Mouse (Mus musculus) stomach, embryonic 16.5 days (tissue): ENCODE results near the gene C2cd5. TPM values are rescaled to one million over a fixed set of nuclear protein-coding genes. Genes with fewer than 3 reads are reported as not detected.

Experiments used
- ATAC-seq: fragments of 200-750 bp; cut with Nextera tagmentation; 2 replicates; pipeline ENCODE4 v1.8.0; 2017; ENCODE audit warnings: moderate number of reproducible peaks, moderate TSS enrichment; ENCODE audit not compliant: insufficient read depth, low FRiP score
- H3K27ac ChIP-seq: fragments of 300-500 bp; sonication (generic); 2 replicates; pipeline ENCODE4 v1.5.1; 2014; ENCODE audit warnings: low read length
- H3K27me3 ChIP-seq: fragments of 300-500 bp; sonication (generic); 2 replicates; pipeline ENCODE4 v1.6.1; 2014; ENCODE audit warnings: low read length, control low read depth, mixed read lengths; ENCODE audit not compliant: control insufficient read depth, insufficient read depth
- H3K36me3 ChIP-seq: fragments of 300-500 bp; sonication (generic); 2 replicates; pipeline ENCODE4 v1.6.1; 2014; ENCODE audit warnings: low read length; ENCODE audit not compliant: control insufficient read depth, insufficient read depth
- H3K4me1 ChIP-seq: fragments of 300-500 bp; sonication (generic); 2 replicates; pipeline ENCODE4 v1.6.1; 2014; ENCODE audit warnings: low read length, control low read depth, mixed read lengths; ENCODE audit not compliant: control insufficient read depth, insufficient read depth
- H3K4me2 ChIP-seq: fragments of 300-500 bp; sonication (generic); 2 replicates; pipeline ENCODE4 v1.6.1; 2014; ENCODE audit warnings: low read depth, low read length, mixed read lengths
- H3K4me3 ChIP-seq: fragments of 300-500 bp; sonication (generic); replicated peaks from 2 replicates; pipeline ENCODE4 v1.5.1; 2014; ENCODE audit warnings: mild to moderate bottlenecking, low read length
- H3K9ac ChIP-seq: fragments of 300-500 bp; sonication (generic); 2 replicates; pipeline ENCODE4 v1.6.1; 2014; ENCODE audit warnings: low read length
- H3K9me3 ChIP-seq: fragments of 300-500 bp; sonication (generic); replicated peaks from 2 replicates; pipeline ENCODE4 v1.6.1; 2016; ENCODE audit warnings: low read length, control low read depth; ENCODE audit not compliant: control insufficient read depth
- WGBS: fragments of 180-500 bp; shearing (Covaris S2); extraction: QIAGEN DNeasy Blood & Tissue Kit; methylation state at CpG from one replicate; pipeline ENCODE4 v1.1.7; 2014; 5-methylcytosine and 5-hydroxymethylcytosine counted together
- polyA plus RNA-seq: library from polyadenylated mRNA; unstranded; fragments of >200 nt; fragmentation: Nextera tagmentation; extraction: Ambion mirVana; gene quantifications from 2 replicates; pipeline ENCODE4 v1.2.1, GENCODE M21; 2015

The C2cd5 gene
- polyA plus RNA-seq, 1 experiment from 2014 or later: 23.5 TPM

DNA sequence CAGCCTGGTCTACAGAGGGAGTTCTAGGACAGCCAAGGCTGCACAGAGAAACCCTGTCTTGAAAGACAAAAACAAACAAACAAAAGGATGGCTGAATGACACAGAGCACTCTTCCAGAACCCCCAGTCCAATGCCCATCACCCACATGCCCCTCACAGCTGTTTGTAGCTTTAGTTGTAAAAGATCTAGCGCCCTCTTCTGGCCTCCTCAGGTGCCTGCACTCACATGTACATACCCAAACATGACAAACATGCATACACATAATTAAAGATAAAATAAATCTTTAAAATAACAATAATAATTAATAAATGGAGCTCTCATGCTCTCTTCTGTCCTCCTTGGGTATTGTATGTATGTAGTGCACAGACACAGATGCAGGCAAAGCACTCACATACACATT, 122.7 kb downstream of the C2cd5 start:
- WGBS: 53% methylated on average over 1 of the region's 1 CpGs
- H3K4me2 ChIP-seq: no peak overlapping the region
- no peak for ATAC-seq
- H3K27ac ChIP-seq: no peak overlapping the region
- no peaks in the 10 kb centered on the region for H3K27me3 ChIP-seq
- no peaks in the 10 kb centered on the region for H3K36me3 ChIP-seq
- no peaks in the 10 kb centered on the region for H3K9me3 ChIP-seq
- H3K4me1 ChIP-seq: no peaks in the 10 kb centered on the region
- no peak overlapping the region for H3K9ac ChIP-seq
- no peak overlapping the region for H3K4me3 ChIP-seq

- no peaks in the 10 kb centered on the region for H3K36me3 ChIP-seq
- no peak overlapping the region for H3K27ac ChIP-seq
- H3K4me2 ChIP-seq: no peak overlapping the region
- no peak overlapping the region for H3K4me3 ChIP-seq
- no peaks in the 10 kb centered on the region for H3K27me3 ChIP-seq
- ATAC-seq: no peak
- no peaks in the 10 kb centered on the region for H3K9me3 ChIP-seq
- H3K4me1 ChIP-seq: no peaks in the 10 kb centered on the region
- H3K9ac ChIP-seq: no peak overlapping the region
- WGBS: 87% methylated on average over 7 of the region's 7 CpGs
Observed at GRCm38 (mm10) chr6:142973289-142973688, 126.7 kb downstream of the C2cd5 start.

DNA sequence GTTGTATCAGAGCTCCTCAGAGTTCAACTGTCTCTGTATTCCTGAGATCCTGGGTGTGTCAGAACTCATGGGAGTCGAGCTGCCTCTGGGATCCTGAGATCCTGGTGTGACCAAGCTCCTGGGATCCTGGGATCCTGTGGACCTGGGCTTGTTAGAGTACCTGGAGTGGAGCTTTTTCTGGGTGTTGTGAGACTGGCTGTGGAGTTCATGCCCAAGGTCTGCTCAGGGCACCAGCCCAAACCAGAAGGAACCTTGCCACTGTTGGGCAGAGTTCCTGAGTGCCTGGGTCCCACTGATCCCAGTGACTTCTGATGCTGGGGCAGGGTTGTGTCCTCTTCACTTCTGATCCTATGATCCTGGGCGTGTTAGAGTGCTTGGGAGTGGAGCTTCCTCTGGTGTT, 127.7 kb downstream of the C2cd5 start:
- H3K27ac ChIP-seq: no peak overlapping the region
- no peak overlapping the region for H3K9ac ChIP-seq
- no peak for ATAC-seq
- no peak overlapping the region for H3K4me2 ChIP-seq
- no peak overlapping the region for H3K4me3 ChIP-seq
- no peaks in the 10 kb centered on the region for H3K27me3 ChIP-seq
- no peaks in the 10 kb centered on the region for H3K36me3 ChIP-seq
- no peaks in the 10 kb centered on the region for H3K4me1 ChIP-seq
- 61% methylated on average over 2 of the region's 2 CpGs for WGBS
- H3K9me3 ChIP-seq: no peaks in the 10 kb centered on the region

GRCm38 (mm10) chr6:142967407-142967806, 132.5 kb downstream of the C2cd5 start:
- peaks cover 19% of the 10 kb centered on the region for H3K27me3 ChIP-seq
- WGBS: 90% methylated on average over 1 of the region's 1 CpGs
- H3K27ac ChIP-seq: no peak overlapping the region
- no peak for ATAC-seq
- H3K4me2 ChIP-seq: no peak overlapping the region
- H3K9ac ChIP-seq: no peak overlapping the region
- no peaks in the 10 kb centered on the region for H3K4me1 ChIP-seq
- no peaks in the 10 kb centered on the region for H3K36me3 ChIP-seq
- no peaks in the 10 kb centered on the region for H3K9me3 ChIP-seq
- H3K4me3 ChIP-seq: no peak overlapping the region

DNA sequence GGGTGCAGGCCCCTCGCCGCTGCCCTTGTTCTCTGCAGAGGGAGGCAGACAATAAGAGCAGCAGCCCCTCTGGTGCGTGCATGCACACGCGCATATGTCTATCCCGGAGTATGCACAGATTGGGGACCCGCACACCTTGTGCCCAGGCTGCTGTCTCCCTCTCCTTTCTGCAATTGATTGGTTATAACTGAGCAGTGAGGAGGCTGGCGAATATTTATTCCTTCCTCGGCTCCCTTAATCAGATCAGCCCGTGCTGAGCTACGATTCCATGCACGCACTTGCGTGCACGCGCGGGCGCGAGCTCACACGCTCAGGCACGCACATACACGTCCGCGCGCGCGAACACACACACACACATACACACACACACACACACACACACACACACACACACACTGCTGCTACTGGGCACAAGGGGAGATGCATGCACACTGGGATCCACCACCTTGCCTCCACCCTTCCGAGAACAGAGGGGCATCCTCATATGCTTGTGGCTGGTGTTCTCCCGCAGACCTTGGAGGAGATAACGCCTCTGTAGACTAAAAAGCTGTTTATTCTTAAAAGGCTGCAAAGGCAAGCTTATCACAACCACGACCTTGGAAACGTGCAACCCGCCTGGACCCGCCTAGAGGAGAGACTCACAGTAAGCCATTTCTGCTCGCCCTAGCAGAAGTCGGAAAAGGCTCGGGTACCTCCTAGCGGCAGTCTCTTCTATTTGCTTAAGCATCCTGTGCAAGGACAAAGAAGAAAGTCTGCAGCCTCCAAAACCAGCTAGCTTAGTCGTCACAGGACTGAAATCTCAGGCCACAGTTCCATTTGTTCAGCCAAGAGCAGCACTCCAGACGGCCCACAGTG, 135.2 kb downstream of the C2cd5 start:
- Histone ChIP-seq H3K4me2 (peak overlapping the region; percentile 95), H3K4me3 (peak overlapping the region; percentile 55), H3K9ac (peak overlapping the region; percentile 68), H3K4me1 (no peaks in the 10 kb centered on the region), H3K36me3 (no peaks in the 10 kb centered on the region), H3K9me3 (no peaks in the 10 kb centered on the region), H3K27ac (no peak overlapping the region; the same call in 1 of the 2 replicates), H3K27me3 (peaks cover 21% of the 10 kb centered on the region)
- WGBS: under 1% methylated on average over 39 of the region's 39 CpGs
- ATAC-seq: peak; percentile 75

- no peaks in the 10 kb centered on the region for H3K4me1 ChIP-seq
- H3K4me2 ChIP-seq: peak within 1 kb of the TSS; percentile 95
- under 1% methylated on average over 45 of the region's 45 CpGs for WGBS
- H3K4me3 ChIP-seq: peak within 1 kb of the TSS; percentile 55
- H3K36me3 ChIP-seq: no peaks in the 10 kb centered on the region
- peak; percentile 63; the same call in 1 of the 2 replicates for ATAC-seq
- peak within 1 kb of the TSS; percentile 68 for H3K9ac ChIP-seq
- peaks cover 21% of the 10 kb centered on the region for H3K27me3 ChIP-seq
- H3K27ac ChIP-seq: no peak within 1 kb of the TSS; the same call in 1 of the 2 replicates
- no peaks in the 10 kb centered on the region for H3K9me3 ChIP-seq
Observed at GRCm38 (mm10) chr6:142964076-142964530, 135.8 kb downstream of the C2cd5 start, which contains the start of gene St8sia1. Gene St8sia1 (minus strand): TSS chr6:142964452.

- 23% methylated on average over 30 of the region's 30 CpGs for WGBS
- Histone ChIP-seq H3K9me3 (no peaks in the 10 kb centered on the region), H3K27me3 (peaks cover 21% of the 10 kb centered on the region), H3K4me3 (peak overlapping the region; percentile 55), H3K4me2 (peak overlapping the region; percentile 95), H3K4me1 (no peaks in the 10 kb centered on the region), H3K9ac (peak overlapping the region; percentile 68), H3K36me3 (no peaks in the 10 kb centered on the region), H3K27ac (no peak overlapping the region)
- ATAC-seq: no peak
Observed at GRCm38 (mm10) chr6:142963480-142964075, 136.4 kb downstream of the C2cd5 start.

DNA sequence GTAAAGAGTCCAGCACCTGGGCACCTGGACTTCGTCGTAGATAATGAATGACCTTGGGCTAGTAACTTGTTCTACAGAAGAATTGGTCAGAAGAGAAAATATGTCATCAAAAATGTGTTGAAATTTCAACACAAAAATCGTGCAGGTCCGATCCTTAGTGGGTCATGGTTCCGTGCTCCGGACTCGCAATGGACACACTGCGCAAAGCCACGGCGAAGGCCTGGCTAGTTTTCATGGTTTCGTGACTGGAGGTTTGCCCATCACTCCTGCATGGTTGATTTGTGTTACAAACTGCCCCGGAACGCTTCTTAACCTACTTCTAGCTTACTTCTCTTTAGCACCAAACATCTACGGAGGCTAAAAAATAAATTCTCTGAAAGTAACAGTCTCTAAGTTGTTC, 137.1 kb downstream of the C2cd5 start:
- WGBS: 83% methylated on average over 14 of the region's 14 CpGs
- Histone ChIP-seq H3K4me3 (peak overlapping the region; percentile 55; the same call in 1 of the 2 replicates), H3K4me2 (no peak overlapping the region), H3K36me3 (no peaks in the 10 kb centered on the region), H3K9ac (no peak overlapping the region), H3K27me3 (peaks cover 21% of the 10 kb centered on the region), H3K27ac (no peak overlapping the region), H3K9me3 (no peaks in the 10 kb centered on the region), H3K4me1 (no peaks in the 10 kb centered on the region)
- ATAC-seq: no peak

- Histone ChIP-seq H3K9ac (no peak overlapping the region), H3K9me3 (no peaks in the 10 kb centered on the region), H3K4me3 (no peak overlapping the region), H3K27me3 (peaks cover 21% of the 10 kb centered on the region), H3K36me3 (no peaks in the 10 kb centered on the region), H3K27ac (no peak overlapping the region), H3K4me2 (no peak overlapping the region), H3K4me1 (no peaks in the 10 kb centered on the region)
- no peak for ATAC-seq
- 66% methylated on average over 10 of the region's 10 CpGs for WGBS
Observed at GRCm38 (mm10) chr6:142962476-142962875, 137.5 kb downstream of the C2cd5 start.
